Comparison of ENCODE assay signal across 8 mouse cellular contexts in the genomic region with DNA sequence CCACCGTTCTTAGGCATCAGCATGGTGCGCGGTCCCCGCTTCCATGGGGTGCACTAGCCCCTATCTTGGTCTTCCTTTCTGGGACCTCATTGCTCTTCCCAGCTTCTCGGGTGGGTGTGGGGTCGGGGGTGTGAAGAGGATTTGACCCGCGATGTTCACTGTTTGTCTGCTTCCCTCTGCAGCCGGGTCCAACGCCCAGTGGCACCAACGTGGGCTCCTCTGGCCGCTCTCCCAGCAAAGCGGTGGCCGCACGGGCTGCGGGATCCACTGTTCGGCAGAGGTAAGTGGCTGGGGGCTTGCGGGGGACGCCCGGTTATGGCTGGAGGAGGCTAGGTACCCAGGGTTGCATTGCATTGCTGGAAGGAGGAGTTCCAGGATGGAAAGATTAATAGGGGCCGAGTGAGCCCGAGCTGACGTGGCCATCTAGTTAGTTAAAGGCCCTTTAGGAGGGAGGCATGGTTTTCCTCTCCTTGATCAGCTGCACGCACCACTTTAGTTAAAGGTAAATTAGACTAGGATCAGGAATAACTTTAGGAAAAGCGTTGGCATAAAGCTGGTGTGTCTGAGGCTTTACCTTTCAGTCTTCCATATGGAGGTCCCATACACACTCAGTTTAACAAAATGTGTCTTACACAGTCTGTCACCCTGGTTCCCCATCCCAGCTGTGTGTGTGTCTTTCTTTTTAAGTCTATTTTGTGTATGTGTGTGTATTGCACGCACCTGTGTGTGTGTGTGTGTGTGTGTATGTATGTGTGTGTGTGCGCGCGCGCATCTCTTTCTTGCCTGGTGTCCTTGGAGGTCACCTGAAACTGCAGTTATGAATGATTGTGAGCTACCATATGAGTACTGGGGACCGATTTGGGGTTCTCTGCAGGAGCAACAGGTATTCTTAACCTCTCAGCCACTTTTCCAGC. TPM values are rescaled to one million over a fixed set of nuclear protein-coding genes. Genes with fewer than 3 reads are reported as not detected.
DNase-seq lines count a peak whose midpoint lies in the region; ATAC-seq and TF ChIP-seq lines count a peak whose summit lies in the region.

No protein-coding gene starts in this region.

- intact Hi-C loops in gastrocnemius, adult 2 months (cut with DNase I), result loop anchor here (1.0 to 2.0 kb wide), 3 partner anchors 24 to 804 kb away; a partner anchor contains a TSS

- peak overlapping the region; percentile 92 for H3K9ac ChIP-seq in hindbrain, postnatal 0 days (replicated peaks; ENCODE audit: low read length)

- H3K4me3 ChIP-seq in gastrocnemius, adult 2 months, result peak overlapping the region; percentile 98
- peak overlapping the region; percentile 81 for H3K4me3 ChIP-seq in hindbrain, postnatal 0 days (ENCODE audit: low read length)

- TF ChIP-seq CTCF in gastrocnemius, adult 2 months (IDR thresholded peaks at IDR 0.05), result no peak
- no peak for TF ChIP-seq CTCF in hindbrain, postnatal 0 days (IDR thresholded peaks at IDR 0.05; ENCODE audit: low read depth)

- ATAC-seq in hindbrain, postnatal 0 days, result peak; percentile 7; the same call in 1 of the 2 replicates

- no peaks in the 10 kb centered on the region; the same call in 1 of the 2 replicates for H3K9me3 ChIP-seq in hindbrain, postnatal 0 days (ENCODE audit: low read length)

- H3K4me2 ChIP-seq in hindbrain, postnatal 0 days (ENCODE audit: low read depth, low read length), result peak overlapping the region; percentile 81

- 15% methylated on average over 31 of the region's 31 CpGs for WGBS in hindbrain, postnatal 0 days

- peaks cover 6% of the 10 kb centered on the region; the same call in 1 of the 2 replicates for H3K4me1 ChIP-seq in hindbrain, postnatal 0 days (ENCODE audit: insufficient read depth, low read length)

- no peak for DNase-seq in gastrocnemius, adult 2 months
- DNase-seq in gastrocnemius, postnatal 10 days, result no peak
- peak; percentile 27 for DNase-seq in thymus, postnatal 14 days
- no peak for DNase-seq in thymus, adult 18-20 months
- no peak for DNase-seq in hindbrain, postnatal 0 days (ENCODE audit: low spot score)
- peak; percentile 18 for DNase-seq in naive thymus-derived CD4-positive, alpha-beta T cell, adult 2 months (ENCODE audit: low read depth)
- no peak for DNase-seq in ovary, adult 18-20 months (ENCODE audit: low spot score)
- DNase-seq in lung, postnatal 4 days, result no peak

- H3K27me3 ChIP-seq in hindbrain, postnatal 0 days (ENCODE audit: insufficient read depth, low read length), result no peaks in the 10 kb centered on the region

- H3K36me3 ChIP-seq in hindbrain, postnatal 0 days (ENCODE audit: insufficient read depth, low read length), result peaks cover 27% of the 10 kb centered on the region

- H3K27ac ChIP-seq in gastrocnemius, adult 2 months, result peak overlapping the region; percentile 98
- peak overlapping the region; percentile 99 for H3K27ac ChIP-seq in hindbrain, postnatal 0 days

RNA-seq across cellular contexts. Expression of a gene that starts 0.5 kb away (rescaled TPM):
- 10 to 100 TPM; 37.4 to 43.7 TPM for total RNA-seq in gastrocnemius, adult 2 months (2021)
- 10 to 100 TPM; 56.2 to 57.2 TPM for total RNA-seq in gastrocnemius, postnatal 10 days (2021)
- 211 and 228 TPM in 2 replicates for total RNA-seq in hindbrain, postnatal 0 days (2014; rRNA removed)
- 247 and 259 TPM in 2 replicates for polyA plus RNA-seq in hindbrain, postnatal 0 days (2015; fragmentation: Nextera tagmentation; extraction: Ambion mirVana)

RNA-seq across cellular contexts. Expression of a gene that starts 0.9 kb away (rescaled TPM):
- total RNA-seq in gastrocnemius, adult 2 months (2021), result 10 to 100 TPM; 11.2 to 11.4 TPM
- 10 to 100 TPM; 17.2 to 20.1 TPM for total RNA-seq in gastrocnemius, postnatal 10 days (2021)
- total RNA-seq in hindbrain, postnatal 0 days (2014; rRNA removed), result 212 and 217 TPM in 2 replicates
- 265 and 288 TPM in 2 replicates for polyA plus RNA-seq in hindbrain, postnatal 0 days (2015; fragmentation: Nextera tagmentation; extraction: Ambion mirVana)

Comparison
In these comparisons a context has a peak if more than half of its experiments do, and no peak if none do; other contexts are left out.
1. DNase-seq: peak in thymus, postnatal 14 days (single experiment) and naive thymus-derived CD4-positive, alpha-beta T cell, adult 2 months (single experiment); none in gastrocnemius, adult 2 months (single experiment), gastrocnemius, postnatal 10 days (single experiment), thymus, adult 18-20 months (0 of 2), hindbrain, postnatal 0 days (single experiment), ovary, adult 18-20 months (single experiment) and lung, postnatal 4 days (0 of 2).
2. RNA of a gene that starts 0.9 kb away (total RNA-seq): 212 to 217 TPM in hindbrain, postnatal 0 days; 17.2 to 20.1 TPM in gastrocnemius, postnatal 10 days and 11.2 to 11.4 TPM in gastrocnemius, adult 2 months; every median in the first group is over 10 times any median in the second.